Mouse (Mus musculus): ENCODE data around the gene Adamts17.

The Adamts17 gene

GRCm38 (mm10) chr7:66976371-66976770 is 136.8 kb downstream of the Adamts17 start:
- DNase-seq = no peak

GRCm38 (mm10) chr7:66981591-66981990 is 142.1 kb downstream of the Adamts17 start:
- no peak for DNase-seq

- no peak for DNase-seq
Observed at GRCm38 (mm10) chr7:66982084-66982483, 142.5 kb downstream of the Adamts17 start.

GRCm38 (mm10) chr7:66987671-66988070 is 148.1 kb downstream of the Adamts17 start:
- no peak for DNase-seq

- DNase-seq = no peak
Observed at GRCm38 (mm10) chr7:66988441-66988840, 148.9 kb downstream of the Adamts17 start.

- DNase-seq = no peak
Observed at GRCm38 (mm10) chr7:66989357-66990045, 150.0 kb downstream of the Adamts17 start.

- DNase-seq = no peak
Observed at GRCm38 (mm10) chr7:66998821-66999220, 159.3 kb downstream of the Adamts17 start.

- no peak for DNase-seq
Observed at GRCm38 (mm10) chr7:67003648-67004047, 164.1 kb downstream of the Adamts17 start.

- peak; percentile 28 to 49 for DNase-seq
Observed at GRCm38 (mm10) chr7:67004220-67004619, 164.7 kb downstream of the Adamts17 start.

- no peak for DNase-seq
Observed at GRCm38 (mm10) chr7:67009841-67010240, 170.3 kb downstream of the Adamts17 start.

- no peak for DNase-seq
Observed at GRCm38 (mm10) chr7:67012011-67012751, 172.6 kb downstream of the Adamts17 start.

- peak; percentile 27 to 28 for DNase-seq
Observed at GRCm38 (mm10) chr7:67013211-67013895, 173.8 kb downstream of the Adamts17 start.

GRCm38 (mm10) chr7:67019937-67020336 is 180.4 kb downstream of the Adamts17 start:
- DNase-seq = no peak

GRCm38 (mm10) chr7:67026114-67027070 is 186.9 kb downstream of the Adamts17 start:
- DNase-seq = no peak

GRCm38 (mm10) chr7:67027216-67027615 is 187.7 kb downstream of the Adamts17 start:
- DNase-seq = no peak

GRCm38 (mm10) chr7:67027696-67028095 is 188.2 kb downstream of the Adamts17 start:
- DNase-seq = no peak

GRCm38 (mm10) chr7:67028902-67029301 is 189.4 kb downstream of the Adamts17 start:
- no peak for DNase-seq

GRCm38 (mm10) chr7:67029481-67029880 is 189.9 kb downstream of the Adamts17 start:
- no peak for DNase-seq

- DNase-seq = no peak
Observed at GRCm38 (mm10) chr7:67031284-67031683, 191.7 kb downstream of the Adamts17 start.

GRCm38 (mm10) chr7:67032616-67033015 is 193.1 kb downstream of the Adamts17 start:
- no peak for DNase-seq

GRCm38 (mm10) chr7:67034369-67034768 is 194.8 kb downstream of the Adamts17 start:
- DNase-seq = no peak

GRCm38 (mm10) chr7:67035246-67035645 is 195.7 kb downstream of the Adamts17 start:
- no peak for DNase-seq

Data from cerebellum, postnatal 25 days (tissue).